ENCODE assay signal across 7 mouse cellular contexts in the genomic region with DNA sequence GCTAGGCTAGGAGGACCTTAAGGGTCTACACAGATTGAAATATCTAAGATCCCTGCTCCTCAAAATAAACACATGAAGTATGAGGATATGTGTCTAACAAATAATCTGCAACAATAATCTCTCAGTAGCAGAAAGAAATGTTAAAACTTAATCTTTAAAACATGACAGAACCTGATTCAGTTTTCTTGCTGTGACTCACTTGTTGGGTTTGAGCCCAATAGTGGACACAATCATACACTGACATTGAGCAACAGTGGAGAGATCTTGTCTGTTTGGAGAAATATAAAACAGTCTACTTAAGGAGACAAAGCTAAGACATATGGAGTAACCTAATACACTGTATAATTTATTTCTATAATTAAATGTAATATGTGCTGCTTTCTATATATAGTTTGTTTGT.
"Had no signal": no experiment of that assay in that cellular context is flagged by ENCODE, and none has a peak within 500 bp of the region (broad histone marks: within the 10 kb centered on the region; RNA-seq: fewer than 3 reads in every experiment).

No protein-coding gene starts in this region.

- DNase-seq: kidney, postnatal 36 days; layer of hippocampus, adult 9-11 months; layer of hippocampus, postnatal 36 days; lung, embryonic 14.5 days; right cerebral cortex, adult 18-20 months; right cerebral cortex, postnatal 25 days; thymus, postnatal 36 days had no signal
